7 mouse cellular contexts compared by ENCODE assay signal in genomic region chr16:23107946-23108759, GRCm38 (mm10). TPM values are rescaled to one million over a fixed set of nuclear protein-coding genes. Genes with fewer than 3 reads are reported as not detected.
A peak's percentile ranks its signal among the peaks of the same experiment; 100 is the strongest.
DNase-seq lines count a peak whose midpoint lies in the region; ATAC-seq and TF ChIP-seq lines count a peak whose summit lies in the region.

No protein-coding gene starts in this region.

- no peaks in the 10 kb centered on the region for H3K9me3 ChIP-seq in embryonic facial prominence, embryonic 14.5 days (ENCODE audit: control insufficient read depth, low read length)
- no peaks in the 10 kb centered on the region for H3K9me3 ChIP-seq in limb, embryonic 13.5 days
- H3K9me3 ChIP-seq in midbrain, embryonic 15.5 days: no peaks in the 10 kb centered on the region

- peak; percentile 7; the same call in 1 of the 2 replicates for TF ChIP-seq EP300 in heart, adult 2 months (IDR thresholded peaks at IDR 0.05; ENCODE audit: insufficient read depth, low read depth, low read length)

- no peaks in the 10 kb centered on the region for H3K27me3 ChIP-seq in embryonic facial prominence, embryonic 14.5 days (replicated peaks; ENCODE audit: control insufficient read depth, insufficient read depth, low read length)
- H3K27me3 ChIP-seq in heart, adult 2 months (ENCODE audit: control insufficient read depth, insufficient read depth, low read length): no peaks in the 10 kb centered on the region
- H3K27me3 ChIP-seq in limb, embryonic 13.5 days: no peaks in the 10 kb centered on the region
- H3K27me3 ChIP-seq in midbrain, embryonic 15.5 days (replicated peaks): 0 out of 2 replicates have a peak, but pooled peaks cover 3% of the 10 kb centered on the region
- no peaks in the 10 kb centered on the region for H3K27me3 ChIP-seq in spleen, adult 2 months (ENCODE audit: control insufficient read depth, insufficient read depth, low read length)

- H3K27ac ChIP-seq in embryonic facial prominence, embryonic 14.5 days (replicated peaks; ENCODE audit: low read depth, low read length): peak overlapping the region; percentile 99
- peak overlapping the region; percentile 100 for H3K27ac ChIP-seq in heart, adult 2 months
- H3K27ac ChIP-seq in limb, embryonic 13.5 days: peak overlapping the region; percentile 97
- peak overlapping the region; percentile 98 for H3K27ac ChIP-seq in midbrain, embryonic 15.5 days
- H3K27ac ChIP-seq in spleen, adult 2 months (ENCODE audit: insufficient read depth, low read length): peak overlapping the region; percentile 99

- peak overlapping the region; percentile 77 for H3K4me2 ChIP-seq in embryonic facial prominence, embryonic 14.5 days (ENCODE audit: low read depth, low read length)
- peak overlapping the region; percentile 83 for H3K4me2 ChIP-seq in limb, embryonic 13.5 days (replicated peaks)
- peak overlapping the region; percentile 85 for H3K4me2 ChIP-seq in midbrain, embryonic 15.5 days

- peak; percentile 58; the same call in 1 of the 2 replicates for TF ChIP-seq POLR2A in heart, adult 2 months (IDR thresholded peaks at IDR 0.05; ENCODE audit: insufficient read depth, low read depth, low read length)
- peak; percentile 87 for TF ChIP-seq POLR2A in spleen, adult 2 months (IDR thresholded peaks at IDR 0.05; ENCODE audit: low read depth, low read length)

- intact Hi-C loops in heart, adult 2 months (cut with DNase I): loop anchor here (1.0 to 5.0 kb wide), 2 partner anchors 19 to 251 kb away; partner anchors contain the start of genes Dnajb11, Rfc4 and Tbccd1

- peak; percentile 84 to 92 for DNase-seq in adrenal gland, postnatal 36 days
- DNase-seq in embryonic facial prominence, embryonic 14.5 days (ENCODE audit: low spot score): peak; percentile 92
- peak; percentile 88 to 89 for DNase-seq in heart, adult 2 months
- peak; percentile 78 to 82 for DNase-seq in kidney, adult 8-10 months
- peak; percentile 52 to 79 for DNase-seq in spleen, adult 2 months (ENCODE audit: low read depth in 1 of 2, low spot score in 2 of 2)

- TF ChIP-seq CTCF in heart, adult 2 months (IDR thresholded peaks at IDR 0.05): no peak
- no peak for TF ChIP-seq CTCF in spleen, adult 2 months (IDR thresholded peaks at IDR 0.05; ENCODE audit: extremely low read depth, insufficient read depth, insufficient read length, insufficient replicate concordance)

- H3K79me2 ChIP-seq in heart, adult 2 months (replicated peaks; ENCODE audit: control insufficient read depth, insufficient read depth, low read length): peaks cover 7% of the 10 kb centered on the region

- under 1% methylated on average over 50 of the region's 52 CpGs for whole genome bisulfite sequencing in embryonic facial prominence, embryonic 14.5 days
- under 1% methylated on average over 52 of the region's 52 CpGs for WGBS in heart, adult 2 months
- under 1% methylated on average over 52 of the region's 52 CpGs for WGBS in limb, embryonic 13.5 days
- under 1% methylated on average over 52 of the region's 52 CpGs for WGBS in midbrain, embryonic 15.5 days
- WGBS in spleen, adult 2 months: under 1% methylated on average over 52 of the region's 52 CpGs

- ATAC-seq in embryonic facial prominence, embryonic 14.5 days (ENCODE audit: low read depth): peak; percentile 87
- ATAC-seq in limb, embryonic 13.5 days (ENCODE audit: low FRiP score, low read depth): peak; percentile 85
- ATAC-seq in midbrain, embryonic 15.5 days (replicated peaks): peak; percentile 92

- peak overlapping the region; percentile 100 for H3K9ac ChIP-seq in embryonic facial prominence, embryonic 14.5 days (ENCODE audit: low read depth, low read length)
- H3K9ac ChIP-seq in heart, adult 2 months (ENCODE audit: low read depth, low read length): peak overlapping the region; percentile 98
- peak overlapping the region; percentile 100 for H3K9ac ChIP-seq in limb, embryonic 13.5 days
- H3K9ac ChIP-seq in midbrain, embryonic 15.5 days: peak overlapping the region; percentile 100

- H3K4me3 ChIP-seq in embryonic facial prominence, embryonic 14.5 days (ENCODE audit: low read depth, low read length): peak overlapping the region; percentile 100
- H3K4me3 ChIP-seq in heart, adult 2 months: peak overlapping the region; percentile 97
- peak overlapping the region; percentile 99 for H3K4me3 ChIP-seq in limb, embryonic 13.5 days
- peak overlapping the region; percentile 91 for H3K4me3 ChIP-seq in midbrain, embryonic 15.5 days
- H3K4me3 ChIP-seq in spleen, adult 2 months (ENCODE audit: extremely low read depth, insufficient read depth, insufficient read length): peak overlapping the region; percentile 93

- H3K4me1 ChIP-seq in embryonic facial prominence, embryonic 14.5 days (ENCODE audit: control insufficient read depth, insufficient read depth, low read length): peaks cover 7% of the 10 kb centered on the region; the same call in 1 of the 2 replicates
- peaks cover 2% of the 10 kb centered on the region for H3K4me1 ChIP-seq in heart, adult 2 months (ENCODE audit: control insufficient read depth, insufficient read depth, low read length)
- peaks cover 31% of the 10 kb centered on the region for H3K4me1 ChIP-seq in limb, embryonic 13.5 days
- peaks cover 47% of the 10 kb centered on the region for H3K4me1 ChIP-seq in midbrain, embryonic 15.5 days
- H3K4me1 ChIP-seq in spleen, adult 2 months (ENCODE audit: control insufficient read depth, insufficient read depth, insufficient read length): peaks cover 1% of the 10 kb centered on the region

- H3K36me3 ChIP-seq in embryonic facial prominence, embryonic 14.5 days (ENCODE audit: control insufficient read depth, insufficient read depth, low read length): peaks cover 47% of the 10 kb centered on the region
- peaks cover 42% of the 10 kb centered on the region for H3K36me3 ChIP-seq in heart, adult 2 months (ENCODE audit: control insufficient read depth, insufficient read depth, low read length)
- peaks cover 46% of the 10 kb centered on the region for H3K36me3 ChIP-seq in limb, embryonic 13.5 days
- H3K36me3 ChIP-seq in midbrain, embryonic 15.5 days (replicated peaks): peaks cover 31% of the 10 kb centered on the region
- H3K36me3 ChIP-seq in spleen, adult 2 months (ENCODE audit: control insufficient read depth, insufficient read depth, low read length): peaks cover 36% of the 10 kb centered on the region

RNA-seq across cellular contexts. Expression of gene Eif4a2, which starts 0.9 kb away (rescaled TPM):
- total RNA-seq in adrenal gland, postnatal 36 days (2021): 100 to 1,000 TPM; 505 to 659 TPM
- 249 and 268 TPM in 2 replicates for polyA plus RNA-seq in embryonic facial prominence, embryonic 14.5 days (2014; fragmentation: Nextera tagmentation; extraction: Ambion mirVana)
- total RNA-seq in heart, adult 2 months (2021): 100 to 1,000 TPM; 337 to 385 TPM
- polyA plus RNA-seq in heart, adult 2 months (2012; rRNA removed): 128 and 287 TPM in 2 replicates
- polyA plus RNA-seq in limb, embryonic 13.5 days (2015; fragmentation: Nextera tagmentation; extraction: Ambion mirVana): 249 and 265 TPM in 2 replicates
- polyA plus RNA-seq in midbrain, embryonic 15.5 days (2015; fragmentation: Nextera tagmentation; extraction: Ambion mirVana): 323 and 336 TPM in 2 replicates
- polyA plus RNA-seq in spleen, adult 2 months (2012; rRNA removed): 51.0 and 62.8 TPM in 2 replicates

RNA-seq across cellular contexts. Expression of gene Rfc4, which starts 19.4 kb away (rescaled TPM):
- 1 to 10 TPM; 8.8 TPM for total RNA-seq in adrenal gland, postnatal 36 days (2021)
- polyA plus RNA-seq in embryonic facial prominence, embryonic 14.5 days (2014; fragmentation: Nextera tagmentation; extraction: Ambion mirVana): 89.8 and 97.4 TPM in 2 replicates
- 1 to 10 TPM; 6.2 to 7.3 TPM for total RNA-seq in heart, adult 2 months (2021)
- polyA plus RNA-seq in heart, adult 2 months (2012; rRNA removed): 1.5 and 1.6 TPM in 2 replicates
- 136 TPM in 2 replicates for polyA plus RNA-seq in limb, embryonic 13.5 days (2015; fragmentation: Nextera tagmentation; extraction: Ambion mirVana)
- polyA plus RNA-seq in midbrain, embryonic 15.5 days (2015; fragmentation: Nextera tagmentation; extraction: Ambion mirVana): 41.7 and 42.1 TPM in 2 replicates
- 0.22 and 0.63 TPM in 2 replicates for polyA plus RNA-seq in spleen, adult 2 months (2012; rRNA removed)

RNA-seq across cellular contexts. Expression of gene Adipoq, which starts 38.2 kb away (rescaled TPM):
- total RNA-seq in adrenal gland, postnatal 36 days (2021): 100 to 1,000 TPM; 289 to 393 TPM
- 5.9 and 18.4 TPM in 2 replicates for polyA plus RNA-seq in embryonic facial prominence, embryonic 14.5 days (2014; fragmentation: Nextera tagmentation; extraction: Ambion mirVana)
- 10 to 100 TPM in 1 of 2 experiments, 1 to 10 TPM in 1; 5.9 to 13.6 TPM for total RNA-seq in heart, adult 2 months (2021)
- polyA plus RNA-seq in heart, adult 2 months (2012; rRNA removed): 26.4 and 52.5 TPM in 2 replicates
- 0.11 TPM in 1 of 2 replicates, not detected in the other for polyA plus RNA-seq in limb, embryonic 13.5 days (2015; fragmentation: Nextera tagmentation; extraction: Ambion mirVana)
- polyA plus RNA-seq in midbrain, embryonic 15.5 days (2015; fragmentation: Nextera tagmentation; extraction: Ambion mirVana): not detected in 2 replicates
- polyA plus RNA-seq in spleen, adult 2 months (2012; rRNA removed): 2.9 and 5.8 TPM in 2 replicates

RNA-seq across cellular contexts. Expression of gene Kng1, which starts 50.5 kb away (rescaled TPM):
- total RNA-seq in adrenal gland, postnatal 36 days (2021): 1 to 10 TPM in 1 of 2 experiments, under 1 TPM in 1; 0.36 to 1.3 TPM
- polyA plus RNA-seq in embryonic facial prominence, embryonic 14.5 days (2014; fragmentation: Nextera tagmentation; extraction: Ambion mirVana): 0.17 TPM in 1 of 2 replicates, not detected in the other
- not detected for total RNA-seq in heart, adult 2 months (2021)
- polyA plus RNA-seq in heart, adult 2 months (2012; rRNA removed): 0.50 TPM in 1 of 2 replicates, not detected in the other
- polyA plus RNA-seq in limb, embryonic 13.5 days (2015; fragmentation: Nextera tagmentation; extraction: Ambion mirVana): 0.15 and 1.1 TPM in 2 replicates
- 0.55 TPM in 1 of 2 replicates, not detected in the other for polyA plus RNA-seq in midbrain, embryonic 15.5 days (2015; fragmentation: Nextera tagmentation; extraction: Ambion mirVana)
- 0.04 TPM in 1 of 2 replicates, not detected in the other for polyA plus RNA-seq in spleen, adult 2 months (2012; rRNA removed)

Comparison
In these comparisons a context has a peak if more than half of its experiments do, and no peak if none do; other contexts are left out.
1. Peak in every context shown above with its lines: DNase-seq, ATAC-seq, H3K4me3 ChIP-seq and H3K27ac ChIP-seq.
2. RNA of gene Rfc4, which starts 19.4 kb away (polyA plus RNA-seq): 136 TPM in limb, embryonic 13.5 days, 89.8 to 97.4 TPM in embryonic facial prominence, embryonic 14.5 days and 41.7 to 42.1 TPM in midbrain, embryonic 15.5 days; 1.5 to 1.6 TPM in heart, adult 2 months and 0.22 to 0.63 TPM in spleen, adult 2 months; every median in the first group is over 10 times any median in the second.